Mouse (Mus musculus) spleen, postnatal 36 days (tissue): ENCODE results near the gene Slc25a41.

ENCODE experiments used
- DNase-seq, 2 experiments: peaks; one replicate each; pipeline ENCODE4 v3.0.0; 2022; ENCODE audit warnings: low spot score in 2 of 2, mixed read lengths in 1 of 2

Gene Slc25a41

GRCm38 (mm10) chr17:57047406-57047805 is 6.0 kb upstream of the Slc25a41 start:
- DNase-seq, result no peak

- DNase-seq, result no peak
Measured at GRCm38 (mm10) chr17:57038978-57039377, 2.5 kb downstream of the Slc25a41 start.

GRCm38 (mm10) chr17:57032854-57033253 is 8.6 kb downstream of the Slc25a41 start:
- DNase-seq, result no peak

GRCm38 (mm10) chr17:57031661-57032420 is 9.6 kb downstream of the Slc25a41 start:
- peak; percentile 100 for DNase-seq

- peak in 1 of 2 experiments; percentile 36 for DNase-seq
Measured at GRCm38 (mm10) chr17:57030931-57031660, 10.4 kb downstream of the Slc25a41 start, which contains the start of gene Khsrp. Gene Khsrp, minus strand, starts transcription at chr17:57031522.

- peak; percentile 32 to 37 for DNase-seq
Measured at GRCm38 (mm10) chr17:57029691-57030090, 11.8 kb downstream of the Slc25a41 start.

GRCm38 (mm10) chr17:57027471-57027870 is 14.0 kb downstream of the Slc25a41 start:
- DNase-seq, result no peak

- DNase-seq, result no peak
Measured at GRCm38 (mm10) chr17:57020960-57021359, 20.5 kb downstream of the Slc25a41 start.

- peak in 1 of 2 experiments; percentile 19 for DNase-seq
Measured at GRCm38 (mm10) chr17:57019693-57020092, 21.8 kb downstream of the Slc25a41 start.

GRCm38 (mm10) chr17:57012245-57012795 is 29.1 kb downstream of the Slc25a41 start:
- peak in 1 of 2 experiments; percentile 24 for DNase-seq

- DNase-seq, result peak; percentile 88 to 94
Measured at GRCm38 (mm10) chr17:57011236-57012141, 30.0 kb downstream of the Slc25a41 start, which contains the start of the genes Gtf2f1 and Gm17949. Gene Gtf2f1, minus strand, starts transcription at chr17:57011288. Gene Gm17949, plus strand, starts transcription at chr17:57011469.

GRCm38 (mm10) chr17:57010911-57011235 is 30.6 kb downstream of the Slc25a41 start:
- DNase-seq, result no peak

- no peak for DNase-seq
Measured at GRCm38 (mm10) chr17:57007137-57007905, 34.1 kb downstream of the Slc25a41 start.

- DNase-seq, result no peak
Measured at GRCm38 (mm10) chr17:57003994-57004393, 37.5 kb downstream of the Slc25a41 start.

- no peak for DNase-seq
Measured at GRCm38 (mm10) chr17:57001228-57001627, 40.2 kb downstream of the Slc25a41 start.

GRCm38 (mm10) chr17:56999968-57000609 is 41.4 kb downstream of the Slc25a41 start, which contains the start of gene Pspn:
Gene Pspn, minus strand, starts transcription at chr17:57000018.
- DNase-seq, result no peak

GRCm38 (mm10) chr17:56999414-56999813 is 42.0 kb downstream of the Slc25a41 start:
- no peak for DNase-seq

GRCm38 (mm10) chr17:56997029-56997667 is 44.3 kb downstream of the Slc25a41 start, which contains the start of gene Alkbh7:
Gene Alkbh7, plus strand, starts transcription at chr17:56997339.
- DNase-seq, result peak; percentile 99

- no peak for DNase-seq
Measured at GRCm38 (mm10) chr17:56996506-56996905, 44.9 kb downstream of the Slc25a41 start.
